Mouse (Mus musculus): Measurements from ENCODE around the gene Rimbp3. TPM values are rescaled to one million over a fixed set of nuclear protein-coding genes. Genes with fewer than 3 reads are reported as not detected.
"Not testable (repeated sequence)": the region's sequence is repeated elsewhere in the genome, so short reads cannot be mapped to it uniquely, and the experiment has no call there.

The Rimbp3 gene
- total and polyA plus RNA-seq, 2 experiments from 2014 or later = 1.7 to 4.9 TPM

GRCm38 (mm10) chr16:17225584-17225983 lies 17.2 kb downstream of the Rimbp3 start:
- no peak for ATAC-seq (ENCODE audit: low FRiP score)
- Histone ChIP-seq H3K27ac (ENCODE audit: low read depth, low read length) (no peak overlapping the region), H3K4me3 (ENCODE audit: low read depth, low read length) (no peak overlapping the region), H3K9ac (replicated peaks; ENCODE audit: low read length, poor library complexity, severe bottlenecking) (no peak overlapping the region), H3K27me3 (ENCODE audit: insufficient read depth, low read length) (no peaks in the 10 kb centered on the region), H3K4me1 (ENCODE audit: insufficient read depth, low read length) (no peaks in the 10 kb centered on the region), H3K36me3 (ENCODE audit: insufficient read depth, low read length) (no peaks in the 10 kb centered on the region), H3K4me2 (ENCODE audit: low read depth, low read length, poor library complexity, severe bottlenecking) (no peak overlapping the region), H3K9me3 (ENCODE audit: low read length) (no peaks in the 10 kb centered on the region)
- TF ChIP-seq CTCF (IDR thresholded peaks at IDR 0.05) = no peak
- 92% methylated on average over 5 of the region's 5 CpGs for WGBS
- DNase-seq (ENCODE audit: low spot score) = no peak

GRCm38 (mm10) chr16:17226496-17226895 lies 18.1 kb downstream of the Rimbp3 start:
- H3K9me3 ChIP-seq (ENCODE audit: low read length) = no peaks in the 10 kb centered on the region
- ATAC-seq (ENCODE audit: low FRiP score) (no peak), DNase-seq (ENCODE audit: low spot score) (no peak)
- no peak overlapping the region for H3K9ac ChIP-seq (replicated peaks; ENCODE audit: low read length, poor library complexity, severe bottlenecking)
- H3K4me1 ChIP-seq (ENCODE audit: insufficient read depth, low read length) = no peaks in the 10 kb centered on the region
- no peak overlapping the region for H3K27ac ChIP-seq (ENCODE audit: low read depth, low read length)
- H3K4me3 ChIP-seq (ENCODE audit: low read depth, low read length) = no peak overlapping the region
- no peak overlapping the region for H3K4me2 ChIP-seq (ENCODE audit: low read depth, low read length, poor library complexity, severe bottlenecking)
- TF ChIP-seq CTCF (IDR thresholded peaks at IDR 0.05) = no peak
- no peaks in the 10 kb centered on the region for H3K27me3 ChIP-seq (ENCODE audit: insufficient read depth, low read length)
- no peaks in the 10 kb centered on the region for H3K36me3 ChIP-seq (ENCODE audit: insufficient read depth, low read length)

DNA sequence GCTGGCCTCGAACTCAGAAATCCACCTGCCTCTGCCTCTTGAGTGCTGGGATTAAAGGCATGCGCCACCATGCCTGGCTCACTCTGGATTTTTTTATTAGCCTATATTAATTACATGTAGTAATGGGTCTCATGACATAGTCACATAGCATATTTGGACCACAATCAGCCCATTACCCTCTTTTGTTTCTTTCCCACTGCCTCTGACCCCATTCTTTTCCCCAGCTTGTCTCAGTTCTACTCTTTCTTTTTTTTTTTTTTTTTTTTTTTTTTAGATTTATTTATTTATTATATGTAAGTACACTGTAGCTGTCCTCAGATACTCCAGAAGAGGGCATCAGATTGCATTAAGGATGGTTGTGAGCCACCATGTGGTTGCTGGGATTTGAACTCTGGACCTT lies 23.1 kb downstream of the Rimbp3 start:
- WGBS = 91% methylated on average over 2 of the region's 2 CpGs
- H3K4me2 ChIP-seq (ENCODE audit: low read depth, low read length, poor library complexity, severe bottlenecking); H3K9me3 ChIP-seq (ENCODE audit: low read length); ATAC-seq (ENCODE audit: low FRiP score); H3K36me3 ChIP-seq (ENCODE audit: insufficient read depth, low read length); H3K4me3 ChIP-seq (ENCODE audit: low read depth, low read length); H3K9ac ChIP-seq (replicated peaks; ENCODE audit: low read length, poor library complexity, severe bottlenecking); DNase-seq (ENCODE audit: low spot score); H3K27me3 ChIP-seq (ENCODE audit: insufficient read depth, low read length); H3K27ac ChIP-seq (ENCODE audit: low read depth, low read length): not testable (repeated sequence)
- peaks cover 11% of the 10 kb centered on the region; the same call in 1 of the 2 replicates for H3K4me1 ChIP-seq (ENCODE audit: insufficient read depth, low read length)

GRCm38 (mm10) chr16:17232794-17233701 lies 24.6 kb downstream of the Rimbp3 start, which contains the start of gene Hic2:
Gene Hic2, plus strand, starts transcription at chr16:17233572.
- WGBS = under 1% methylated on average over 58 of the region's 59 CpGs

GRCm38 (mm10) chr16:17233702-17234498 lies 25.5 kb downstream of the Rimbp3 start:
- no peak for TF ChIP-seq CTCF (IDR thresholded peaks at IDR 0.05)
- DNase-seq (ENCODE audit: low spot score) = peak; percentile 69
- peaks cover 14% of the 10 kb centered on the region for H3K4me1 ChIP-seq (ENCODE audit: insufficient read depth, low read length)
- no peaks in the 10 kb centered on the region for H3K27me3 ChIP-seq (ENCODE audit: insufficient read depth, low read length)
- peak overlapping the region; percentile 89 for H3K4me3 ChIP-seq (ENCODE audit: low read depth, low read length)
- H3K36me3 ChIP-seq (ENCODE audit: insufficient read depth, low read length) = no peaks in the 10 kb centered on the region
- peak overlapping the region; percentile 85 for H3K27ac ChIP-seq (ENCODE audit: low read depth, low read length)
- WGBS = under 1% methylated on average over 38 of the region's 62 CpGs
- H3K4me2 ChIP-seq (ENCODE audit: low read depth, low read length, poor library complexity, severe bottlenecking) = peak overlapping the region; percentile 83
- H3K9ac ChIP-seq (replicated peaks; ENCODE audit: low read length, poor library complexity, severe bottlenecking) = peak overlapping the region; percentile 95
- ATAC-seq (ENCODE audit: low FRiP score) = peak; percentile 76
- no peaks in the 10 kb centered on the region for H3K9me3 ChIP-seq (ENCODE audit: low read length)

More at GRCm38 (mm10) chr16:17232794-17233701, 24.6 kb downstream of the Rimbp3 start, which contains the start of gene Hic2:
- Histone ChIP-seq H3K27ac (ENCODE audit: low read depth, low read length) (peak within 1 kb of the TSS; percentile 85), H3K27me3 (ENCODE audit: insufficient read depth, low read length) (no peaks in the 10 kb centered on the region), H3K4me2 (ENCODE audit: low read depth, low read length, poor library complexity, severe bottlenecking) (peak within 1 kb of the TSS; percentile 83), H3K4me3 (ENCODE audit: low read depth, low read length) (peak within 1 kb of the TSS; percentile 89), H3K4me1 (ENCODE audit: insufficient read depth, low read length) (peaks cover 11% of the 10 kb centered on the region; the same call in 1 of the 2 replicates), H3K9me3 (ENCODE audit: low read length) (no peaks in the 10 kb centered on the region), H3K36me3 (ENCODE audit: insufficient read depth, low read length) (no peaks in the 10 kb centered on the region), H3K9ac (replicated peaks; ENCODE audit: low read length, poor library complexity, severe bottlenecking) (peak within 1 kb of the TSS; percentile 95)
- TF ChIP-seq CTCF (IDR thresholded peaks at IDR 0.05) = no peak
- ATAC-seq (ENCODE audit: low FRiP score) = peak; percentile 96
- DNase-seq (ENCODE audit: low spot score) = peak; percentile 96
